Mouse (Mus musculus) cortical plate, adult 2 months (tissue): Measurements from ENCODE around the gene Coro7.

Experiments used
- CTCF ChIP-seq: fragments of 200-500 bp; IDR thresholded peaks from 2 replicates; pipeline ENCODE4 v1.5.1; 2011; ENCODE audit warnings: mild to moderate bottlenecking, control low read depth, low read length; ENCODE audit not compliant: insufficient read depth; ENCODE audit errors: extremely low read depth
- POLR2A ChIP-seq: fragments of 200-500 bp; IDR thresholded peaks from 2 replicates; pipeline ENCODE4 v1.6.1; 2011; ENCODE audit warnings: mild to moderate bottlenecking, low read length, control low read depth; ENCODE audit not compliant: insufficient read depth; ENCODE audit errors: extremely low read depth

- no peak for TF ChIP-seq POLR2A
- no peak for TF ChIP-seq CTCF
Observed at GRCm38 (mm10) chr16:4624074-4624473, 55.5 kb downstream of the Coro7 start.
